Mouse (Mus musculus) bone marrow, adult 2 months (tissue): ENCODE measurements around the gene Itgb3.

Source experiments
- CTCF ChIP-seq: fragments of 200-500 bp; IDR thresholded peaks from 2 replicates; pipeline ENCODE4 v1.5.1; 2011; ENCODE audit warnings: low read length, control low read depth; ENCODE audit not compliant: control insufficient read depth, insufficient read depth
- POLR2A ChIP-seq: fragments of 200-500 bp; IDR thresholded peaks from 2 replicates; pipeline ENCODE4 v1.6.1; 2011; ENCODE audit warnings: low read depth, mild to moderate bottlenecking, control low read depth, low read length, borderline replicate concordance; ENCODE audit not compliant: control insufficient read depth

GRCm38 (mm10) chr11:104608249-104608920 lies 585 bp downstream of the Itgb3 start:
- peak; percentile 10; the same call in 1 of the 2 replicates for TF ChIP-seq POLR2A
- no peak for TF ChIP-seq CTCF
